Mouse (Mus musculus) ES-Bruce4 (cell line): ENCODE results near the gene Pigk. TPM values are rescaled to one million over a fixed set of nuclear protein-coding genes. Genes with fewer than 3 reads are reported as not detected.

ENCODE experiments used
- H3K27ac ChIP-seq: 2 replicates; pipeline ENCODE4 v1.5.1; 2012; ENCODE audit warnings: low read length, inconsistent platforms; ENCODE audit not compliant: insufficient read depth
- H3K27me3 ChIP-seq: 2 replicates; pipeline ENCODE4 v1.6.1; 2012; ENCODE audit warnings: mild to moderate bottlenecking, low read length, inconsistent platforms; ENCODE audit not compliant: control insufficient read depth, poor library complexity, insufficient read depth, severe bottlenecking
- H3K36me3 ChIP-seq: 2 replicates; pipeline ENCODE4 v1.6.1; 2012; ENCODE audit warnings: inconsistent platforms, mild to moderate bottlenecking, low read length, moderate library complexity; ENCODE audit not compliant: control insufficient read depth, poor library complexity, insufficient read depth, severe bottlenecking
- H3K4me1 ChIP-seq: one replicate; pipeline ENCODE4 v1.8.1; 2011; ENCODE audit warnings: low read length; ENCODE audit not compliant: control insufficient read depth, insufficient read depth
- H3K4me3 ChIP-seq: 2 replicates; pipeline ENCODE4 v1.5.1; 2011; ENCODE audit warnings: low read depth, mild to moderate bottlenecking, low read length
- H3K9ac ChIP-seq: 2 replicates; pipeline ENCODE4 v1.6.1; 2012; ENCODE audit warnings: low read depth, mild to moderate bottlenecking, inconsistent platforms; ENCODE audit not compliant: poor library complexity, severe bottlenecking
- H3K9me3 ChIP-seq: replicated peaks from 2 replicates; pipeline ENCODE4 v1.6.1; 2012; ENCODE audit warnings: mild to moderate bottlenecking, low read length, inconsistent platforms; ENCODE audit not compliant: control insufficient read depth, poor library complexity, insufficient read depth, severe bottlenecking
- CTCF ChIP-seq: IDR thresholded peaks from one replicate; pipeline ENCODE4 v1.8.1; 2011; ENCODE audit warnings: low read depth, low read length
- EP300 ChIP-seq: IDR thresholded peaks from 2 replicates; pipeline ENCODE4 v1.6.1; 2011; ENCODE audit warnings: low read depth, low read length; ENCODE audit not compliant: insufficient read depth
- POLR2A ChIP-seq: IDR thresholded peaks from one replicate; pipeline ENCODE4 v1.8.1; 2011; ENCODE audit warnings: low read length; ENCODE audit not compliant: insufficient read depth
- polyA plus RNA-seq: library from polyadenylated mRNA; stranded (reverse); fragments of >200 nt; gene quantifications from 2 replicates; pipeline ENCODE4 v1.2.4, GENCODE M21; 2011; ENCODE audit warnings: low read depth; ENCODE audit not compliant: missing spikeins, insufficient read depth, insufficient read length

Gene Pigk
- polyA plus RNA-seq, 1 experiment: 23.8 TPM

- H3K4me1 ChIP-seq: no peaks in the 10 kb centered on the region
- no peak overlapping the region for H3K4me3 ChIP-seq
- TF ChIP-seq CTCF (no peak), EP300 (no peak), POLR2A (no peak)
- no peaks in the 10 kb centered on the region for H3K36me3 ChIP-seq
- H3K9me3 ChIP-seq: no peaks in the 10 kb centered on the region
- H3K27ac ChIP-seq: no peak overlapping the region
- H3K9ac ChIP-seq: no peak overlapping the region
- H3K27me3 ChIP-seq: no peaks in the 10 kb centered on the region
Observed at GRCm38 (mm10) chr3:152866035-152866965, 152.4 kb downstream of the Pigk start.

GRCm38 (mm10) chr3:152867654-152868525, 154.0 kb downstream of the Pigk start:
- Histone ChIP-seq H3K4me3 (no peak overlapping the region), H3K36me3 (no peaks in the 10 kb centered on the region), H3K27me3 (no peaks in the 10 kb centered on the region), H3K9me3 (no peaks in the 10 kb centered on the region), H3K4me1 (no peaks in the 10 kb centered on the region), H3K27ac (no peak overlapping the region), H3K9ac (no peak overlapping the region)
- TF ChIP-seq POLR2A: no peak
- no peak for TF ChIP-seq EP300
- TF ChIP-seq CTCF: no peak

GRCm38 (mm10) chr3:152872054-152872453, 158.2 kb downstream of the Pigk start:
- H3K4me1 ChIP-seq: no peaks in the 10 kb centered on the region
- H3K27ac ChIP-seq: no peak overlapping the region
- H3K4me3 ChIP-seq: no peak overlapping the region
- H3K36me3 ChIP-seq: no peaks in the 10 kb centered on the region
- no peak overlapping the region for H3K9ac ChIP-seq
- no peaks in the 10 kb centered on the region for H3K27me3 ChIP-seq
- no peaks in the 10 kb centered on the region for H3K9me3 ChIP-seq
- no peak for TF ChIP-seq EP300
- TF ChIP-seq POLR2A: no peak
- TF ChIP-seq CTCF: no peak

- Histone ChIP-seq H3K9ac (no peak overlapping the region), H3K27me3 (no peaks in the 10 kb centered on the region), H3K9me3 (no peaks in the 10 kb centered on the region), H3K36me3 (no peaks in the 10 kb centered on the region), H3K27ac (no peak overlapping the region), H3K4me1 (no peaks in the 10 kb centered on the region), H3K4me3 (no peak overlapping the region)
- no peak for TF ChIP-seq EP300
- TF ChIP-seq CTCF: no peak
- TF ChIP-seq POLR2A: no peak
Observed at GRCm38 (mm10) chr3:152872596-152872995, 158.7 kb downstream of the Pigk start.

GRCm38 (mm10) chr3:152874431-152875355, 160.8 kb downstream of the Pigk start:
- Histone ChIP-seq H3K27me3 (no peaks in the 10 kb centered on the region), H3K4me3 (no peak overlapping the region), H3K9ac (no peak overlapping the region), H3K9me3 (no peaks in the 10 kb centered on the region), H3K36me3 (no peaks in the 10 kb centered on the region), H3K27ac (no peak overlapping the region), H3K4me1 (no peaks in the 10 kb centered on the region)
- TF ChIP-seq EP300 (no peak), CTCF (no peak), POLR2A (no peak)
